Mouse (Mus musculus) gastrocnemius, postnatal 25 days (tissue): ENCODE data around the gene Bid. TPM values are rescaled to one million over a fixed set of nuclear protein-coding genes. Genes with fewer than 3 reads are reported as not detected.
"Not testable (repeated sequence)": the region's sequence is repeated elsewhere in the genome, so short reads cannot be mapped to it uniquely, and the experiment has no call there.

Experiments
- DNase-seq: peaks from one replicate; pipeline ENCODE4 v3.0.0; 2022
- total RNA-seq, 2 experiments: library from RNA; stranded (reverse); gene quantifications; 1 replicate in 1 of 2; 2 replicates in 1 of 2; pipeline ENCODE4 v1.2.3; 2021

The Bid gene
- total RNA-seq, 2 experiments from 2014 or later = 0.48 to 0.87 TPM

- no peak for DNase-seq
These were observed 12.7 kb downstream of the Bid start for GRCm38 (mm10) chr6:120903961-120904360.

- no peak for DNase-seq
These were observed 13.2 kb downstream of the Bid start for GRCm38 (mm10) chr6:120903450-120903912.

- no peak for DNase-seq
These were observed 14.6 kb downstream of the Bid start for GRCm38 (mm10) chr6:120901776-120902645.

- DNase-seq = no peak
These were observed 18.3 kb downstream of the Bid start for GRCm38 (mm10) chr6:120898188-120898833.

GRCm38 (mm10) chr6:120894524-120894923, 22.1 kb downstream of the Bid start:
- no peak for DNase-seq

- no peak for DNase-seq
These were observed 22.6 kb downstream of the Bid start for GRCm38 (mm10) chr6:120894089-120894488.

- no peak for DNase-seq
These were observed 30.0 kb downstream of the Bid start for GRCm38 (mm10) chr6:120886696-120887095.

GRCm38 (mm10) chr6:120884436-120884835, 32.2 kb downstream of the Bid start:
- no peak for DNase-seq

- no peak for DNase-seq
These were observed 37.6 kb downstream of the Bid start for GRCm38 (mm10) chr6:120879046-120879445.

- no peak for DNase-seq
These were observed 42.8 kb downstream of the Bid start for GRCm38 (mm10) chr6:120873874-120874273.

- no peak for DNase-seq
These were observed 45.4 kb downstream of the Bid start for GRCm38 (mm10) chr6:120871286-120871685.

GRCm38 (mm10) chr6:120868824-120869223, 47.8 kb downstream of the Bid start:
- no peak for DNase-seq

GRCm38 (mm10) chr6:120866051-120866814, 50.4 kb downstream of the Bid start:
- DNase-seq = no peak

GRCm38 (mm10) chr6:120860079-120860478, 56.6 kb downstream of the Bid start:
- no peak for DNase-seq

GRCm38 (mm10) chr6:120858217-120858711, 58.4 kb downstream of the Bid start:
- no peak for DNase-seq

GRCm38 (mm10) chr6:120854413-120854812, 62.2 kb downstream of the Bid start:
- DNase-seq = no peak

GRCm38 (mm10) chr6:120850720-120851119, 65.9 kb downstream of the Bid start:
- not testable (repeated sequence) for DNase-seq

Other genes starting within 250 kb of the Bid start
- gene Slc25a18, start 143.3 kb downstream of the Bid start, total RNA-seq = under 1 TPM in 1 of 2 experiments, not detected in 1; 0.13 TPM
- 100 to 1,000 TPM; 114 to 127 TPM for gene Atp6v1e1, start 94.1 kb downstream of the Bid start, total RNA-seq
- 10 to 100 TPM; 63.9 to 64.8 TPM for gene Bcl2l13, start 80.6 kb downstream of the Bid start, total RNA-seq
- gene Mical3, start 214.1 kb upstream of the Bid start, total RNA-seq = 10 to 100 TPM; 61.6 to 65.3 TPM